Mouse (Mus musculus) CH12.LX (cell line): ENCODE data around the gene Gm37240.

Experiments used
- EP300 ChIP-seq: IDR thresholded peaks from 2 replicates; pipeline ENCODE4 v1.6.1; 2011; ENCODE audit warnings: low read length, improper control_type of control experiment
- ETS1 ChIP-seq: conservative IDR thresholded peaks from 2 replicates; pipeline ENCODE4 v1.6.1; 2012; ENCODE audit warnings: low read depth, mild to moderate bottlenecking, inconsistent platforms, low read length, improper control_type of control experiment, moderate library complexity
- TBP ChIP-seq: conservative IDR thresholded peaks from 2 replicates; pipeline ENCODE4 v1.6.1; 2011; ENCODE audit warnings: low read depth, low read length, improper control_type of control experiment
- ZC3H11A ChIP-seq: IDR thresholded peaks from 2 replicates; pipeline ENCODE4 v1.6.1; 2012; ENCODE audit warnings: low read depth, mild to moderate bottlenecking, inconsistent platforms, low read length, improper control_type of control experiment

GRCm38 (mm10) chr3:85185827-85186226 lies 701.5 kb downstream of the Gm37240 start:
- TF ChIP-seq EP300 (no peak), TBP (no peak), ZC3H11A (no peak), ETS1 (no peak)
